Mouse (Mus musculus) c-Kit-negative CD71-positive TER-119-positive erythroid progenitor cells, embryonic 14.5 days (primary cell): ENCODE measurements around the gene Rest.

Experiments used
- DNase-seq: peaks from one replicate; pipeline ENCODE4 v3.0.0-alpha.2; 2013; ENCODE audit warnings: low read depth, low spot score

The Rest gene

DNA sequence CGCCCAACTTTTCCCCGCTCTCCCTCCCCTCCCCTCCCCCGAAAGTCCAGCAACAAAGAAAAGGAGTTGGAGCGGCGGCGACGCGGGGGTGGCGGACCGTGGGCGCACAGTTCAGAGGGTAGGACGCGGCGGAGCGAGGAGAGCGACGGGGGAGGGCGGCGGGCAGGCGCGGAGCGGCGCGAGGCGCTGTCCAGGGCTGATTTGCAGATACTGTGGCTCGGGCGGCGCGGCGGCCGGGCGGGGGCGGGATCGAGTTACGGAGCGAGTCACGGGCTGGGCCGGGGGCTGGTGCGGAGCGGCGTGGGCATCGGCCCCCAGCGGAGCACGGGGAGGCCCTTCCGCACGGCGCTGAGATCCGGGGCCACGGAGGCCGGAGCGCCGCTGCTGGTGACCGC lies 377 bp downstream of the Rest start:
- peak; percentile 22 for DNase-seq

DNA sequence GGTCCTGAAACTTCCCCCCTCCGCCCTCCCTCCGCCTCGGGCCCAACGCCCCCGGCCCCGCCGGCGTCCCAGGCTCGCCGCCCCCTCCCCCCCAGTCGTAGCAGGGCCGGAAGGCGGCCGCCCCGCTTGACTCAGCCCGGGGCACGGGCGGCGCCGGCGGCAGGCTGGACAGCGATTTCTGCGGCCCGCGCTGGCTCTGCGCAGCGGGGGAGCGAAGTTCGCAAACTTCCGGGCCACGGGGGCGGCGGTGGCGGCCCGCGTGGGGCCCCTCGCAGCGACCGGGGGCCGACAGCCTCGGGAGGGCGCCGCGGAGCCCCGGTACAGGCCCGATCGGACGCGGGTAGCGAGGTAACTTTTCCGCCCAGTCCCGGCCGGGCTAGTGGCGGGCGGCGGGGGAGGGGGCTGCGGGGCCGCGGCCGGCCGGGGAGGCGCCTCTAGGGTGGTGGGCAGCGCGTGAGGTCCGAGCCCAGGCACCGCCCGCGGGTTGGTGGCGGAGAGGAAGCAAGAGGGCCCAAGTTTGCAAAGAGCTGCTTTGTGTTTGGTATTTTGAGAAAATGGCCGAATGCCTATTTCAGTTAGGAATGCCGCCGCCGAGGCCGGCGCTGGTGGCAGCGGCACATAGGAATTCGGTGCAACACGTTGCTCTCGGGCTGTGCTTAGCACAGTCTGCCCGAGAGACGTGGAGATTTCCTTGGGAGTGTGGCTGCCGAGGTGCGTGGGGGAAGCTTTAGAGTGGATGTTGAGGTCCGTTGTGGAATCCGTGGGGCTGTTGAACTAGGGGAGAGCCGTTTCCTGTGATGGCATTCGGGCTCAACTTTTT lies 985 bp downstream of the Rest start:
- peak; percentile 17 for DNase-seq

DNA sequence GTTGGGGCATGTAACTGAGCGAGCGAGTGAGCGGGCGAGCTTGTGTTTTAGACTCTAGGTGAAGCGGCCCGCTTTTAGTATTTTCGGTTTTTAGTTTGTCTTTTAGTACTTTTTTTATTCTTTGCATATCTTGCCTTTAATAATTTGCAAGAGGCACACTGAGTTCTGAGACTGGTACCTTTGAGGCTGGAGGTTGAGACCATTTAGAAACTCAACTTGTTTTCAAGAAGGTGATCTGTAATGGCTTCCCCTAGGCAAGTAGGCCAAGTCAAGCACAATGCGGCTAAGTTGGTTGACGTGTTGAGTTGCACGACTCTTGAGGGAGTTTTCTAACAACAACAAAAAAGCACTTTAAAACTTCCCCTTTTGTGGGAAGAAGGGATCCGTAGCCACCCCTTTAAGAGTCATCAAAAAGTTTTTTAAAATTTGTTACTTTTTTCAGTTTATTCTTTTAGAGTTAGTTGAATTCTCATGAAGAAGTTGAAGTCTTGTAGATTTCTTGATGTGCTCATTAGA lies 1.7 kb downstream of the Rest start:
- peak; percentile 11 for DNase-seq

DNA sequence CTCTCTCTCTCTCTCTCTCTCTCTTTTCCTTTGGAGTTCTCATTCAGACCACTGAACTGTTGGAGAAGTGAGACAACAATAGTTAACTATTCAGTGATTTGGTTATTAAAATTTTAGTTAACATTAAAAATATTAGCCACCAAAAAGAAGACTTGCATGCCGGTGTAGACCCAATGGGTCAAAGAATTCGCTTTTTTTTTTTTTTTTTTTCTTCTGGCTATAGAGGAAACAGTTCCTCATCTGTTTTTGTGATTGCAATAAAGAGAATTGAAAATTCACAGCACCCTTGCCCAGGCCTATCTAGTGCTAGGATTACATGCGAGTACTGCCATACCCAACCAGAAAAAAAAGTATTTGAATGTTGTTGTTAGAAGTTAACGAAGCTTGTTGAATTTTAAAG lies 2.1 kb downstream of the Rest start:
- no peak for DNase-seq

DNA sequence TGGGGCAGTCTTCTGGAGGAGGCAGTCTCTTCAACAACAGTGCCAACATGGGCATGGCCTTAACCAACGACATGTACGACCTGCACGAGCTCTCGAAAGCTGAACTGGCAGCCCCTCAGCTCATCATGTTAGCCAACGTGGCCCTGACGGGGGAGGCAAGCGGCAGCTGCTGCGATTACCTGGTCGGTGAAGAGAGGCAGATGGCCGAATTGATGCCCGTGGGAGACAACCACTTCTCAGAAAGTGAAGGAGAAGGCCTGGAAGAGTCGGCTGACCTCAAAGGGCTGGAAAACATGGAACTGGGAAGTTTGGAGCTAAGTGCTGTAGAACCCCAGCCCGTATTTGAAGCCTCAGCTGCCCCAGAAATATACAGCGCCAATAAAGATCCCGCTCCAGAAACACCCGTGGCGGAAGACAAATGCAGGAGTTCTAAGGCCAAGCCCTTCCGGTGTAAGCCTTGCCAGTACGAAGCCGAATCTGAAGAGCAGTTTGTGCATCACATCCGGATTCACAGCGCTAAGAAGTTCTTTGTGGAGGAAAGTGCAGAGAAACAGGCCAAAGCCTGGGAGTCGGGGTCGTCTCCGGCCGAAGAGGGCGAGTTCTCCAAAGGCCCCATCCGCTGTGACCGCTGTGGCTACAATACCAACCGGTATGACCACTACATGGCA lies 2.8 kb downstream of the Rest start:
- DNase-seq, result no peak

DNA sequence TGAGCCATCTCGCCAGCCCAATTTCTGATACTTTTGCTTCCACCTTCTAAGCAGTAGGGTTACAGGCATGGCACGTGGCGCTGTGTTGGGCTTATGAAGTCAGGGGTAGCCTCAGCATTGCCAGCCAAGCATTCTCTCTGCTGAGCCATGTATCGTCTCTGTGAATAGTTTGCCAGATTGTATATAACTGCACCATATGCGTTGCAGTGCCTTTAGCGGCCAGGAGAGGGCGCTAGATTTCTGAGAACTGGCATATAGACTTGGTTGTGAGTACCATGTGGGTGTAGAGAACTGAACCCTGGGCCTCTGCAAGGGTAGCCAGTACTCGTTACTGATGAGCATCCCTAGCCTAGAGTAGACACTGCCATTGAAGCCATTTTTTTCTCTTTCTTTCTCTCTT lies 4.1 kb downstream of the Rest start:
- peak; percentile 17 for DNase-seq

DNA sequence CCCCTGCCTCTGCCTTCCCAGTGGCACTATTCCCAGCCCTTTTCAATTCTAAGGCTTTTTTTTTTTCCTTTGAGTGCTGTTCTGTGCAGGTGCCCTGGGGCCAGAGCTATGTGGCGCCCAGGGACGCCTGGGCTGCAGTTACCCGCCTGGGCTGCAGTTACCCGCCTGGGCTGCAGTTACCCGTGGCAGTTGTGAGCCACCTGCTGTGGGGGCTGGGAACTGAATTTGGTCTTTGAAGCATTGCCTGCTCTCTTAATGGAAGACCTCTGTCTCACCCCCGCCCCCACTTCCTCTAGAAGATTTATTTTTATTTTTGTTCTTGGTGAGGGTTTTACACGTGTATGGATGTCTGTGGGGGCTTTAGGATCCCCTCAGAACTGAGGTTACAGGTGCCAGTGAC lies 7.9 kb downstream of the Rest start:
- DNase-seq, result no peak

DNA sequence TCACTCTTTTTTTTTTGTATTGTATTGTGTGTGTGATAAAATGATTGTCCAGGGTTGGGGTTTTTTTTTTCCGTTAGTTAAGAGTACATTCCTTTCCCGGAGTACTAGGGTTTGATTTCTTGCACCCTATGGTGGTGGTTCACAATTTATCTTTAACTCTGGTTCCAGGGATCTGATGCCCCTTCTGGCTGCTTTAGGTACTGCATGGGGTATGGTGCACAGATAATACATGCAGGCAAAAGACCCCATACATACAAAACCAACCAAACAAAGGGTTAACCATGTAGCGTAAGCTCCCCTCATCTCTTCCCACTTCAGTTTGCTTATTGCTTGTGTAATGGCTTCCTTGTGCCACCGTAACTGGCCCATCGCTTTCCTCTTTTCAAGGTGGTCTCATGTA lies 10.7 kb downstream of the Rest start:
- no peak for DNase-seq

DNA sequence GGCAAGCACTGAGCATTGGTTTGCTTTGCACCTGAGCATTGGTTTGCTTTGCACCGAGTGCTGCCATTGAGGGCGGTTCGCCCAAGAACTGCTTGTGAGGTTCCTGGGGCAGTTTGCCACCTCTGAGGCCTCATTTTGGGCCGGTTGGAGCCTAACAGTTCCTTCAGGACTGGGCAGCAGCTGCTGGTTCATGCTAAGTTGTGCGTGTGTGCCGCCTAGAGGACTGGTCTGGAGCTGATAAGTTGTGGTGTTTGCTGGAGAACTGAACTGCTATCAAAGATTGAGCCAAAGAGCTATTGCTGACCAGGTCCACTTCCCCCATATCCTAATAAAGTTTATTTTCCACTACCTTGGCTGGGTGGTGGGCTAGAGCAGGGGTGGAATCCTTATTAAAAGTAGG lies 11.9 kb downstream of the Rest start:
- no peak for DNase-seq

DNA sequence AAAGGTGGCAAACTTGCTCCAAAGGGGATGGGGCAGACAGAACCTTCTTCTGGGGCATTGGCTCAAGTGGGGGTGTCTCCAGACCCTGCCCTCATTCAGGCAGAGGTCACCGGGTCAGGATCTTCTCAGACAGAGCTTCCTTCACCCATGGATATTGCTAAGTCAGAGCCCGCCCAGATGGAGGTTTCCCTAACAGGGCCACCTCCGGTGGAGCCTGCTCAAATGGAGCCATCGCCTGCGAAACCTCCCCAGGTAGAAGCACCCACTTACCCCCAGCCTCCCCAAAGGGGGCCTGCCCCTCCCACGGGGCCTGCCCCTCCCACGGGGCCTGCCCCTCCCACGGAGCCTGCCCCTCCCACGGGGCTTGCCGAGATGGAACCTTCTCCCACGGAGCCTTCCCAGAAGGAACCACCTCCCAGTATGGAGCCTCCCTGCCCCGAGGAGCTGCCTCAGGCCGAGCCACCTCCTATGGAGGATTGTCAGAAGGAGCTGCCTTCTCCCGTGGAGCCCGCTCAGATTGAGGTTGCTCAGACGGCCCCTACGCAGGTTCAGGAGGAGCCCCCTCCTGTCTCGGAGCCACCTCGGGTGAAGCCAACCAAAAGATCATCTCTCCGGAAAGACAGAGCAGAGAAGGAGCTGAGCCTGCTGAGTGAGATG lies 16.4 kb downstream of the Rest start:
- no peak for DNase-seq

DNA sequence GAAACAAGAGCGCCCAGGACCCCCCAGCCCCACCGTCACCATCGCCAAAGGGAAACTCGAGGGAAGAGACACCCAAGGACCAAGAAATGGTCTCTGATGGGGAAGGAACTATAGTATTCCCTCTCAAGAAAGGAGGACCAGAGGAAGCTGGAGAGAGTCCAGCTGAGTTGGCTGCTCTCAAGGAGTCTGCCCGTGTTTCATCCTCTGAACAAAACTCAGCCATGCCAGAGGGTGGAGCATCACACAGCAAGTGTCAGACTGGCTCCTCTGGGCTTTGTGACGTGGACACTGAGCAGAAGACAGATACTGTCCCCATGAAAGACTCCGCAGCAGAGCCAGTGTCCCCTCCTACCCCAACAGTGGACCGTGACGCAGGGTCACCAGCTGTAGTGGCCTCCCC lies 17.0 kb downstream of the Rest start:
- no peak for DNase-seq

DNA sequence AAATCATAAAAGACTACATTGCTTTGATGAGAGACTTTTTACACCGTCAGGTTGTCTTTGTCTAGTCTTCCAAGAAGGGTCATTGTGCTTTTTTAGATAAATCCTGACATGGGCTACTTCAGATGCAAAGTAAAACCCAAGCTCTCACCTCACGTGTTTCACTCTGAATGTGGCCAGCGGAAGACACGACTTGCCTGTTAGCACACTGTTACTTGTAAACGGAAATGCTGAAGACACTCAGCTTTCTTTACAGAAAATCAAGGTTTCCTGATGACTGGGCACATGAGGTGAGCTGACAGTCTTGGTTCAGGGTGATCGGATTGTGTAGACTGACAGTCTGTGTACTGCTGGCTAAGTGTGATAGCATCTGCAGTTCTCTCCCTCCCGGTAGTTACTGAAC lies 20.4 kb downstream of the Rest start:
- no peak for DNase-seq

DNA sequence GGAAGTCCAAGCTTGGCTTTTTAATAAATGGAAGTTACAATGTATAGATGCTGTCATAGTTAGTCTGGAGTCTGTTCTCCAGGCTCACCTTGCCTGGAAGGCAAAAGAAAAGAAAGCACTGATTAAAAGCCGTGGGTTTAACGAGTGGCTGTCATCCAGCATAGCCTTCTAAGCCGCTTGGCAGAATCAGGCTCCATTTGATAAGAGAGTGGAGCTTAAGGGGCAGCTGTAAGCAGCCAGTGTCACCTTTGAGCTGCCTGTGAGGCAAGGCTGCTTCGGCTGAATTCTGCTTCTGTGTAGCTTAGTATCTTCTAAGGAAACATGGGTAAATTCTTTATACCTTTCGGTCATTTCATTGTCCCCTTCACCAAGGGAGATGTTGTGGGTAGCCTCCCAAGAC lies 21.6 kb downstream of the Rest start:
- no peak for DNase-seq

DNA sequence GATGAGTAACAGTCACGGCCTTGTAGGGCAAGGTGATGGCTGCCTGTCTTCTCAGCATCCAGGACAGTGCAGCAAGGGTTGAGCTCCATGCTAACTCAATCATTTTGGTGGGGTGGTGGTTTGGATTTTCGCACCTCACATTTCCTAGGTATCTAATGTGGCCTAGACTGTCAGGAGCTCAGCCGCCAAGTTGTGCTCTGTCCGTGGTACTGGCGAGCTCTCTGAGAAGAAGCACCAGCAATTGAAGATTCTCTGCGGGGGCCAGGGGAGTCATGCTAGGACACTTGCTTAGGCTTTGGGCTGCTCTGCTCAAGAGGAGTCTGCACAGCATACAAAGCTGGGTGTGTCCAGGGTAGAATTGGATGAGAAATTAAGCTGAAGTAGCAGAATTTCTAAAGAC lies 22.6 kb downstream of the Rest start:
- DNase-seq, result no peak

DNA sequence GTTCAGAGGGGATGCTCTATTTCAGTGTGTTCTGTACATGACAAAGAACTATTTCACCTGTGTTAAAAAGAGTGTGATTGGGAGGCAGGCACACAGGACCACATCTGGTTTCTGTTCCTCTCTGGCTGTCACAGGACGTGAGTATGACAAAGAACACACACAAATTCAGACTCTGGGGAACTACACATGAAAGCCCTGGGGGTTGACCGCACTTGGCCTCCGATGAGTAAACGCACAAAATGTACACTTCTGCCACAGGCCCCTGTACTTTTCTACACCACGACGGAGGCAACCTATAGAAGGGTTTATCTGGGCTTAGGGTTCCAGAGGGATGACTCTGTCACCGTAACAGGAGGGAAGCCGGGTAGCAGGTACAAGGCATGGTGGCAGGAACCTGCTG lies 24.4 kb downstream of the Rest start:
- DNase-seq, result no peak

DNA sequence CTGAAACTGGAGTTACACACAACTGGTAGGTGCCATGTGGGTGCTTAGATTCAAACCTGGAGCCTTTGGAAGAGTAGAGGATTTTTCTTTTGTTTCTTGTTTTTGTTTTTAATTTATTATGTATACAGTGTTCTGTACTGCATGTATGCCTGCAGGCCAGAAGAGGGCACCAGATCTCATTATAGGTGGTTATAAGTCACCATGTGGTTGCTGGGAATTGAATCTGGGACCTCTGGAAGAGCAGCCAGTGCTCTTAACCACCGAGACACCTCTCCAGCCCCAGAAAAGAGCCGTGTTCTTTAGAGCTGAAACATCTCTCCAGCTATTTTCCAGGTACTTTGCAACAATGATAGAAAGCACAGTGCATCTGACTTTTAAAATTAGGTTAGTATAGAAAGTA lies 25.3 kb downstream of the Rest start:
- DNase-seq, result no peak

DNA sequence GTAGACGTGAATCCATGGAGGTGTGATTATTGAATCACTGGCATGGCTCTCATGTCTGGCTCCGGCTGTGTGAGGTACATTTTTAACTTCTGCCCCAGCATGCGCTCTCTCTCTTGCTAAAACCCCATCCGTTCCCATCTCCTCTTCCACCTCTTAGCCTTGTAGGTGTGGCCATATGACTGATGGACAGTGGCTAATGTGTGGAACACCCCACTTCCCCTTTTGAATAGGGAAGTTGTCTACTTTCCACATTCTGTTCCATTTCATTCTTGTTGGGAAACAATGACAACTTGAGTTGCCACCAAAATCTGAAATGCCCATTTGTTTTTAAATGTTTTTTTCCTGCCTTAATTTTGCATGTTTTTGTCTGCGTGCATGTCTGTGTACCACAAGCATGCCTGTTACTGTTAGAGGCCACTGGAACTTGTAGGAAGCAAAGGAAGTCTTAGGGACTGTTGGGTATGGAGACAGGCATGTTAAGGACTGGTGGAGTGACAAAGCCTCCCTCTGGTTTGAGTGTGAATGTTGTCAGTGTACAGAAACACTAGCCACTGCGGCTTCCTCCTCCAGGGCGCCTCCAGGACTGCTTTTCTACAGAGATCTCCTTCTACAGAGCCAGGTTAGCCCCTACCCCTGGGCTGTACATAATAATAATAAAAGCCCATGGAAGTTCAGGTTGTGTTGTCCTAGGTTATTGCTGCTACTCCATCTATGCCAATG lies 27.7 kb downstream of the Rest start:
- DNase-seq, result no peak

DNA sequence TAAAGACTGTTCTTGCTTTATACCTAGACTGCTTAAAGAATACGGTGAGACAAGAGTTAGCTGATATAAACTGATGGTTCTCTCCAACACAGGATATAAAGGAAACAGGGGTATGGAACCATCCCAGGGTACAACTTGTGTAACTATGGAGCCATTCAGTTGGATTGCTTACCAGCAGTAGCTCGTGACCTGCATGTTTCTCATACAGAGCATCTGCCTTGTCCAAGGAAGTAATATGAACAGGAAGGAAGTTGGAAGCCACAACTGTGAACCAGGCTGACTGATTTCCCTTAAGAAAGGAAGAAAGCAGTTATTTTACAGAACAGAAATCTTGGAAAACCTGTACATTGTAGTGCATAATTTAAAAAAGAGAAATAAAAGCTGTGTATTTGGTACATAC lies 34.2 kb downstream of the Rest start:
- DNase-seq, result no peak

DNA sequence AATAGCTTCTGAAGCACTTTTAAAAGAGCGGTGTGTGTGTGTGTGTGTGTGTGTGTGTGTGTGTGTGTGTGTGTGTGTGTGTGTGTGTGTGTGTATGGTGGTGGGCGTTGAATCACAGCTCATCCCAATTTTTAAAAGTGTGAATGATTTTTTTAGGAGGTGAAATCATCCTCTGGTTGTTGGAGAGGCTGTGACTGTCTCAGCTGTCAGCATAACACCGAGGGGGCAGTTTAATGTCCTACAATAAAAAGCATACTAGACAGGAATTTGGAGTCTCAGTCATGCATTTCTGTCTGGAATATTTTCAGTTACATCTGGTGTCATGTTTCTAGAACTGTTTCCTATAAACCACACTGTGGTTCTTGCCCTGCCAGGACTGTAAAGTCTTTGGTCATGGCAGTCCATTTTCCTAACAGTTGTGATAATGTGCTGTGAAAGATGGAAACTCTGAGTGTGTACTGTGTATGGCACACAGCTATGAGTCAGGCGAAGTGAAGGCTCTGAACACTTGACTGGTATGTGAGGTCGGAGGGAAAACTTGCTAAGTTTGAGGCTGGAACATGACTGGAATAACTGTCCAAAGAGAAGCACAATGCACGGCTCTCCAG lies 36.1 kb downstream of the Rest start:
- no peak for DNase-seq

DNA sequence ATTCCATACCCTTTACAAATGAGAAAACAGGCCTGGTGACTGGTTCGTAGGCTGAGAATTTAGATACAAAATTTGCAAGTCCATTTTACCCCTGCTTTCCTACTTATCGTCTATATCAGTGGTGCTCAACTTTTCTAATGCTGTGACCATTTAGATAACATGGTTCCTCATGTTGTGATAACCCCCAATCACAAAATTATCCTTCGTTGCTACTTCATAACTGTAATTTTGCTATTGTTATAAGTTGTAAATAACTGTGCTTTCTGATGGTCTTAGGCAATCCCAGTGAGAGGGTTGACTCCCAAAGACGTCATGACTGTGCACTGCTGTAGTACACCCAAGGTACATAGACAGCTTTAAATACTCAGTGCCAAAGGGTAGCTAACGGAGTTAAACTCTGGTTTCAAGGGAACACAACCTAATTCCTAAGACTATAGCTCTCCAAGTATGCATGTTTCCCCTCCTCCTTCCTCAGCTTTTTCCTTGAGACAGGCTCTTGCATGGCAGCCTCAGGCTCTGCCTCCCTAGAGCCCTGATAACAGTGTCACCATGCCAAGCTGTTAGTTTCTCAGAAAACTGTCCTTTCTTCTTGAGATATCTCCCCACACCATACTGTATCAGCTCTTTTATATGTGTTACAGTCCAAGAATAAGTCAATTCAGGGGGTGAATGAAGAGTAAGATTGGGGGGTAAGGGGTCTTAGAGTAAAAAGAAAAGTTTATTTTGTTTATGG lies 42.7 kb downstream of the Rest start:
- peak; percentile 16 for DNase-seq
